Mouse (Mus musculus) CH12.LX (cell line): Measurements from ENCODE around the gene Syncrip. TPM values are rescaled to one million over a fixed set of nuclear protein-coding genes. Genes with fewer than 3 reads are reported as not detected.

Experiments used
- DNase-seq: peaks from one replicate; pipeline ENCODE4 v3.0.0-alpha.2; 2013; ENCODE audit errors: extremely low read depth
- H3K27ac ChIP-seq: 2 replicates; pipeline ENCODE4 v1.5.1; 2012; ENCODE audit warnings: low read depth, mild to moderate bottlenecking, control low read depth, moderate library complexity; ENCODE audit not compliant: insufficient read depth
- H3K27me3 ChIP-seq: replicated peaks from 2 replicates; pipeline ENCODE3; 2012; ENCODE audit warnings: inconsistent platforms
- H3K36me3 ChIP-seq, 2 experiments: replicated peaks in 1 of 2; 2 replicates each; pipeline versions ENCODE3 to v1.6.1; 2012; ENCODE audit warnings: inconsistent platforms in 1 of 2, low read length in 1 of 2, mild to moderate bottlenecking in 1 of 2, mixed read lengths in 1 of 2, moderate library complexity in 1 of 2; ENCODE audit not compliant: control insufficient read depth in 1 of 2, insufficient read depth in 1 of 2
- H3K4me1 ChIP-seq, 2 experiments: 2 replicates each; pipeline ENCODE4 v1.6.1; 2012; ENCODE audit warnings: inconsistent platforms in 1 of 2, moderate library complexity in 1 of 2; ENCODE audit not compliant: insufficient read depth in 2 of 2, control insufficient read depth in 1 of 2
- H3K4me2 ChIP-seq: 2 replicates; pipeline ENCODE4 v1.6.1; 2012; ENCODE audit warnings: low read depth, mild to moderate bottlenecking, control low read depth; ENCODE audit not compliant: poor library complexity, insufficient read depth, severe bottlenecking
- H3K4me3 ChIP-seq, 3 experiments: fragments of 150-350 bp in 1 of 3; sonication (generic) in 1 of 3; replicated peaks in 1 of 3; 2 replicates each; pipeline versions ENCODE3 to v1.5.1; 2011 to 2012; ENCODE audit warnings: low read depth in 2 of 3, low read length in 2 of 3, mild to moderate bottlenecking in 2 of 3, moderate library complexity in 2 of 3, control low read depth in 1 of 3, improper control_type of control experiment in 1 of 3, inconsistent platforms in 1 of 3, mixed read lengths in 1 of 3; ENCODE audit not compliant: poor library complexity in 1 of 3
- H3K79me2 ChIP-seq: replicated peaks from 2 replicates; pipeline ENCODE4 v1.6.1; 2012; ENCODE audit warnings: mild to moderate bottlenecking, moderate library complexity; ENCODE audit not compliant: control insufficient read depth, poor library complexity, insufficient read depth, severe bottlenecking; ENCODE audit errors: extremely low read depth
- H3K9ac ChIP-seq: 2 replicates; pipeline ENCODE4 v1.6.1; 2012; ENCODE audit warnings: low read depth, mild to moderate bottlenecking, control low read depth, moderate library complexity; ENCODE audit not compliant: insufficient read depth
- H3K9me3 ChIP-seq: replicated peaks from 2 replicates; pipeline ENCODE3; 2012; ENCODE audit warnings: low read length, inconsistent platforms, mixed read lengths
- BHLHE40 ChIP-seq: IDR thresholded peaks from 2 replicates; pipeline ENCODE4 v1.6.1; 2011; ENCODE audit warnings: mild to moderate bottlenecking, low read depth, low read length, improper control_type of control experiment
- CHD2 ChIP-seq: IDR thresholded peaks from 2 replicates; pipeline ENCODE4 v1.6.1; 2011; ENCODE audit warnings: low read length, improper control_type of control experiment
- E2F4 ChIP-seq: IDR thresholded peaks from 2 replicates; pipeline ENCODE4 v1.6.1; 2011; ENCODE audit warnings: low read depth, low read length, improper control_type of control experiment; ENCODE audit not compliant: insufficient replicate concordance
- EP300 ChIP-seq: IDR thresholded peaks from 2 replicates; pipeline ENCODE4 v1.6.1; 2011; ENCODE audit warnings: low read length, improper control_type of control experiment
- IRF4 ChIP-seq: IDR thresholded peaks from 2 replicates; pipeline ENCODE4 v1.6.1; 2014; ENCODE audit warnings: low read depth, mild to moderate bottlenecking, inconsistent platforms, low read length, improper control_type of control experiment
- JUN ChIP-seq: IDR thresholded peaks from 2 replicates; pipeline ENCODE4 v1.6.1; 2011; ENCODE audit warnings: low read depth, mild to moderate bottlenecking, low read length, improper control_type of control experiment, moderate library complexity; ENCODE audit not compliant: insufficient read depth
- JUND ChIP-seq: conservative IDR thresholded peaks from 2 replicates; pipeline ENCODE4 v1.6.1; 2011; ENCODE audit warnings: low read depth, low read length, improper control_type of control experiment
- KAT2A ChIP-seq: IDR thresholded peaks from 2 replicates; pipeline ENCODE4 v1.6.1; 2012; ENCODE audit warnings: low read length, improper control_type of control experiment, inconsistent platforms; ENCODE audit not compliant: insufficient replicate concordance
- MAFK ChIP-seq: IDR thresholded peaks from 2 replicates; pipeline ENCODE4 v1.6.1; 2011; ENCODE audit warnings: low read length, improper control_type of control experiment; ENCODE audit not compliant: insufficient replicate concordance
- MAX ChIP-seq: IDR thresholded peaks from 2 replicates; pipeline ENCODE4 v1.6.1; 2011; ENCODE audit warnings: low read length, improper control_type of control experiment
- MXI1 ChIP-seq: IDR thresholded peaks from 2 replicates; pipeline ENCODE4 v1.6.1; 2011; ENCODE audit warnings: mild to moderate bottlenecking, low read depth, low read length, improper control_type of control experiment
- NRF1 ChIP-seq: IDR thresholded peaks from 2 replicates; pipeline ENCODE4 v1.6.1; 2014; ENCODE audit warnings: low read depth, mild to moderate bottlenecking, inconsistent platforms, low read length, improper control_type of control experiment, moderate library complexity
- PAX5 ChIP-seq: IDR thresholded peaks from 2 replicates; pipeline ENCODE4 v1.6.1; 2012; ENCODE audit warnings: low read length, inconsistent platforms, mixed read lengths
- POLR2AphosphoS2 ChIP-seq: IDR thresholded peaks from 2 replicates; pipeline ENCODE4 v1.6.1; 2011; ENCODE audit warnings: low read depth, low read length, improper control_type of control experiment
- RAD21 ChIP-seq: IDR thresholded peaks from 2 replicates; pipeline ENCODE4 v1.6.1; 2011; ENCODE audit warnings: low read depth, mild to moderate bottlenecking, low read length, improper control_type of control experiment, moderate library complexity
- RCOR1 ChIP-seq: conservative IDR thresholded peaks from 2 replicates; pipeline ENCODE4 v1.6.1; 2012; ENCODE audit warnings: low read depth, mild to moderate bottlenecking, inconsistent platforms, low read length, improper control_type of control experiment
- SIN3A ChIP-seq: IDR thresholded peaks from 2 replicates; pipeline ENCODE4 v1.6.1; 2012; ENCODE audit warnings: low read length, improper control_type of control experiment, inconsistent platforms
- SMC3 ChIP-seq: IDR thresholded peaks from 2 replicates; pipeline ENCODE4 v1.6.1; 2011; ENCODE audit warnings: low read depth, low read length, improper control_type of control experiment
- UBTF ChIP-seq: IDR thresholded peaks from 2 replicates; pipeline ENCODE4 v1.6.1; 2012; ENCODE audit warnings: low read depth, mild to moderate bottlenecking, inconsistent platforms, low read length, improper control_type of control experiment, moderate library complexity
- USF1 ChIP-seq: IDR thresholded peaks from 2 replicates; pipeline ENCODE4 v1.6.1; 2014; ENCODE audit warnings: low read depth, mild to moderate bottlenecking, inconsistent platforms, low read length, improper control_type of control experiment
- ZC3H11A ChIP-seq: IDR thresholded peaks from 2 replicates; pipeline ENCODE4 v1.6.1; 2012; ENCODE audit warnings: low read depth, mild to moderate bottlenecking, inconsistent platforms, low read length, improper control_type of control experiment
- ZMIZ1 ChIP-seq: IDR thresholded peaks from 2 replicates; pipeline ENCODE4 v1.6.1; 2012; ENCODE audit warnings: low read depth, mild to moderate bottlenecking, inconsistent platforms, low read length, improper control_type of control experiment
- dilution Hi-C: fragments of 300-500 bp; cut with MboI; formaldehyde crosslinking; loops from 2 replicates; pipeline ENCODE4 v1.14.3; 2020; ENCODE audit warnings: low sequenced_read_pairs; ENCODE audit not compliant: extremely low pct_unique_long_range_greater_than_20kb, extremely low pct_ligation_motif_present
- in situ Hi-C: fragments of 300-500 bp; cut with MboI; formaldehyde crosslinking; loops from 3 replicates; pipeline ENCODE4 v1.14.3; 2019; ENCODE audit warnings: low sequenced_read_pairs, low pct_ligation_motif_present, low pct_unique_long_range_greater_than_20kb, mixed read lengths
- polyA plus RNA-seq: library from polyadenylated mRNA; unstranded; fragments of >175 nt; gene quantifications from 2 replicates; pipeline ENCODE4 v1.2.1, GENCODE M21; 2012; ENCODE audit warnings: low read depth; ENCODE audit not compliant: insufficient read length
- total RNA-seq, 2 experiments: library from RNA; depleted of rRNA; stranded (reverse); fragments of 300-350 nt in 1 of 2; fragments of >200 nt in 1 of 2; gene quantifications; 2 replicates each; pipeline ENCODE4 v1.2.3; 2012 to 2014

The Syncrip gene
- total and polyA plus RNA-seq, 3 experiments: 102 to 227 (median 213) TPM

DNA sequence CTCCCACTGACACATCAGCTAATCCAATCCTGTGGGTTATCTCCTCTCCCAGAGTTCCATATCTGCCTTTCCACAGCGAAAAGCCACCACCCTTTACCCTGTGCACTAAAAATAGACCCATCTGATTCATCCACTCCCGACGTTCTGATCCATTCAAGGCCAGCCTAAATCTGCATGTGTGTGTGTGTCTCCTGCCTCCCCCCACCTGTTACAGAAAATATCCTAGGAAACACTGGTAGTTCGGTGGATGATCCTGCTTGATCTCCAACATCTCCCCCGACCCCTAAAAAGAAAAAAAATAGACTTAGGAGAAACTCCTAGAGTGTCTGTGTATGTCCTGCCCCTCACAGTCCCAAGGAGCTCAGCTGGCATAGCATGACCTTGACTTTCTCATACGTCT is 2.2 kb upstream of the Syncrip start:
- no peak overlapping the region for H3K9ac ChIP-seq
- H3K9me3 ChIP-seq: no peaks in the 10 kb centered on the region
- no peak overlapping the region for H3K4me2 ChIP-seq
- no peak for TF ChIP-seq EP300
- TF ChIP-seq RAD21: no peak
- TF ChIP-seq SMC3: no peak
- no peak for TF ChIP-seq JUN
- no peak for TF ChIP-seq ZMIZ1
- no peak for TF ChIP-seq RCOR1
- no peak for TF ChIP-seq JUND
- no peak for TF ChIP-seq CHD2
- no peak for TF ChIP-seq ZC3H11A
- TF ChIP-seq NRF1: no peak
- no peak for TF ChIP-seq MAX
- no peak for TF ChIP-seq E2F4
- TF ChIP-seq SIN3A: no peak
- H3K79me2 ChIP-seq: peaks cover 23% of the 10 kb centered on the region
- H3K27me3 ChIP-seq: peaks cover 11% of the 10 kb centered on the region
- no peak overlapping the region for H3K4me3 ChIP-seq
- in situ Hi-C loops (loop anchor here (5.0 kb wide), 1 partner anchor 38 kb away; no protein-coding TSS in a partner anchor), dilution Hi-C loops (no loop called here)
- no peak for DNase-seq
- H3K4me1 ChIP-seq: peaks cover 0 to 6% of the 10 kb centered on the region in 2 experiments; a peak in 2 of 4 replicates
- H3K36me3 ChIP-seq: peaks cover 0 to 5% of the 10 kb centered on the region in 2 experiments
- H3K27ac ChIP-seq: no peak overlapping the region

DNA sequence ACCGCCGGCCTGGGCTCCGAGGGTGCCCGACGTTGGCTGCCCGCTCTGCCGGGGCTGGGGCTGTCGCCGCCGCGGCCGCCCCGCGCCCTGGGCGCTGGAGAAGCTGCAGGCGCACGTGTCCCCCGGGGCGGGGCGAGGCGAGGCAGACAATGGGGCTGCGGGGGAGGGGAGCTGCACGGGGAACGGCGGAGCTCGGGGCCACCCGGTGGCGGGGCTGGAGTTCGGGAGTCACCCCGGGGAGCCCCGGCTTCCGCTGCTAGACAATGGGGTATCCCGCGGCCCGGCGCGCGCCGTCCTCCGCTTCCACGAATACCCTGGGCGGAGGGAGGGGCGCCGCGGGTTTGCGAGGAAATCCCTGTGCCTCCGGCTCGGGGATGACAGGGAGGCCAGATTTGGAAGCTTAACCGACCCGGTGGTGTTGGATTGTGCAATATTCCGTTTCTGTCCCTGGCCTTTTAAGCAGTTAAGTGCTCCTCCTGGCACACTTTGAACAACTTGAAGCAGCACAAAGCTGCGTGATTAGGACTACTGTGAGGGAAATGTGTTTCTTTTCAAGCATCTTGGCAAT is 539 bp upstream of the Syncrip start:
- dilution Hi-C loops (no loop called here), in situ Hi-C loops (loop anchor here (5.0 kb wide), 1 partner anchor 39 kb away; no protein-coding TSS in a partner anchor)
- H3K9me3 ChIP-seq: no peaks in the 10 kb centered on the region
- TF ChIP-seq E2F4 (no peak), CHD2 (no peak; the same call in 1 of the 2 replicates), POLR2AphosphoS2 (no peak), PAX5 (no peak), MXI1 (peak; percentile 91), IRF4 (0 out of 2 replicates have a peak, but pooled peaks have one; percentile 4), UBTF (no peak; the same call in 1 of the 2 replicates), EP300 (0 out of 2 replicates have a peak, but pooled peaks have one; percentile 19), JUN (no peak), USF1 (peak; percentile 41), KAT2A (no peak), MAFK (no peak), BHLHE40 (peak; percentile 81)
- H3K9ac ChIP-seq: peak overlapping the region; percentile 56
- DNase-seq: no peak
- H3K79me2 ChIP-seq: peaks cover 31% of the 10 kb centered on the region
- H3K27me3 ChIP-seq: peaks cover 11% of the 10 kb centered on the region
- no peak overlapping the region for H3K27ac ChIP-seq
- peak overlapping the region; percentile 56 to 65 (median 63) for H3K4me3 ChIP-seq
- peaks cover 0 to 16% of the 10 kb centered on the region in 2 experiments; a peak in 2 of 4 replicates for H3K4me1 ChIP-seq
- H3K36me3 ChIP-seq: peaks cover 0 to 14% of the 10 kb centered on the region in 2 experiments
- peak overlapping the region; percentile 30 for H3K4me2 ChIP-seq
